Mouse (Mus musculus) CH12.LX (cell line): ENCODE results near the gene Actn2.

Source experiments
- BHLHE40 ChIP-seq: IDR thresholded peaks from 2 replicates; pipeline ENCODE4 v1.6.1; 2011; ENCODE audit warnings: mild to moderate bottlenecking, low read depth, low read length, improper control_type of control experiment
- CHD2 ChIP-seq: IDR thresholded peaks from 2 replicates; pipeline ENCODE4 v1.6.1; 2011; ENCODE audit warnings: low read length, improper control_type of control experiment
- CTCF ChIP-seq, 2 experiments: IDR thresholded peaks in 1 of 2; conservative IDR thresholded peaks in 1 of 2; 2 replicates each; pipeline ENCODE4 v1.5.1; 2011 to 2012; ENCODE audit warnings: low read depth in 2 of 2, low read length in 2 of 2, improper control_type of control experiment in 1 of 2, inconsistent platforms in 1 of 2, mild to moderate bottlenecking in 1 of 2, moderate library complexity in 1 of 2
- EP300 ChIP-seq: IDR thresholded peaks from 2 replicates; pipeline ENCODE4 v1.6.1; 2011; ENCODE audit warnings: low read length, improper control_type of control experiment
- HCFC1 ChIP-seq: IDR thresholded peaks from 2 replicates; pipeline ENCODE4 v1.6.1; 2012; ENCODE audit warnings: low read depth, mild to moderate bottlenecking, inconsistent platforms, low read length, improper control_type of control experiment
- JUN ChIP-seq: IDR thresholded peaks from 2 replicates; pipeline ENCODE4 v1.6.1; 2011; ENCODE audit warnings: low read depth, mild to moderate bottlenecking, low read length, improper control_type of control experiment, moderate library complexity; ENCODE audit not compliant: insufficient read depth
- MEF2A ChIP-seq: IDR thresholded peaks from 2 replicates; pipeline ENCODE4 v1.6.1; 2014; ENCODE audit warnings: low read depth, mild to moderate bottlenecking, inconsistent platforms, low read length, improper control_type of control experiment, borderline replicate concordance
- POLR2A ChIP-seq: IDR thresholded peaks from 2 replicates; pipeline ENCODE4 v1.6.1; 2011; ENCODE audit warnings: low read depth, mild to moderate bottlenecking, improper control_type of control experiment, low read length
- RAD21 ChIP-seq: IDR thresholded peaks from 2 replicates; pipeline ENCODE4 v1.6.1; 2011; ENCODE audit warnings: low read depth, mild to moderate bottlenecking, low read length, improper control_type of control experiment, moderate library complexity
- TBP ChIP-seq: conservative IDR thresholded peaks from 2 replicates; pipeline ENCODE4 v1.6.1; 2011; ENCODE audit warnings: low read depth, low read length, improper control_type of control experiment
- UBTF ChIP-seq: IDR thresholded peaks from 2 replicates; pipeline ENCODE4 v1.6.1; 2012; ENCODE audit warnings: low read depth, mild to moderate bottlenecking, inconsistent platforms, low read length, improper control_type of control experiment, moderate library complexity
- USF2 ChIP-seq: conservative IDR thresholded peaks from 2 replicates; pipeline ENCODE4 v1.6.1; 2011; ENCODE audit warnings: low read depth, low read length, improper control_type of control experiment

GRCm38 (mm10) chr13:12249195-12249898, 91.2 kb downstream of the Actn2 start:
- TF ChIP-seq EP300 (no peak), CTCF (conservative IDR thresholded peaks at IDR 0.05 in 1 of 2, IDR thresholded peaks at IDR 0.05 in 1 of 2; ENCODE audit: low read depth in 2 of 2, low read length in 2 of 2) (no peak), CHD2 (no peak), POLR2A (no peak), JUN (no peak), TBP (no peak), BHLHE40 (no peak), HCFC1 (no peak), USF2 (no peak), RAD21 (no peak), MEF2A (no peak), UBTF (no peak)
